Mouse (Mus musculus) ES-Bruce4 (cell line): ENCODE measurements around the gene Hoxc10. TPM values are rescaled to one million over a fixed set of nuclear protein-coding genes. Genes with fewer than 3 reads are reported as not detected.

Experiments
- H3K27ac ChIP-seq: 2 replicates; pipeline ENCODE4 v1.5.1; 2012; ENCODE audit warnings: low read length, inconsistent platforms; ENCODE audit not compliant: insufficient read depth
- H3K27me3 ChIP-seq: 2 replicates; pipeline ENCODE4 v1.6.1; 2012; ENCODE audit warnings: mild to moderate bottlenecking, low read length, inconsistent platforms; ENCODE audit not compliant: control insufficient read depth, poor library complexity, insufficient read depth, severe bottlenecking
- H3K36me3 ChIP-seq: 2 replicates; pipeline ENCODE4 v1.6.1; 2012; ENCODE audit warnings: inconsistent platforms, mild to moderate bottlenecking, low read length, moderate library complexity; ENCODE audit not compliant: control insufficient read depth, poor library complexity, insufficient read depth, severe bottlenecking
- H3K4me1 ChIP-seq: one replicate; pipeline ENCODE4 v1.8.1; 2011; ENCODE audit warnings: low read length; ENCODE audit not compliant: control insufficient read depth, insufficient read depth
- H3K4me3 ChIP-seq: 2 replicates; pipeline ENCODE4 v1.5.1; 2011; ENCODE audit warnings: low read depth, mild to moderate bottlenecking, low read length
- H3K9ac ChIP-seq: 2 replicates; pipeline ENCODE4 v1.6.1; 2012; ENCODE audit warnings: low read depth, mild to moderate bottlenecking, inconsistent platforms; ENCODE audit not compliant: poor library complexity, severe bottlenecking
- H3K9me3 ChIP-seq: replicated peaks from 2 replicates; pipeline ENCODE4 v1.6.1; 2012; ENCODE audit warnings: mild to moderate bottlenecking, low read length, inconsistent platforms; ENCODE audit not compliant: control insufficient read depth, poor library complexity, insufficient read depth, severe bottlenecking
- CTCF ChIP-seq: IDR thresholded peaks from one replicate; pipeline ENCODE4 v1.8.1; 2011; ENCODE audit warnings: low read depth, low read length
- EP300 ChIP-seq: IDR thresholded peaks from 2 replicates; pipeline ENCODE4 v1.6.1; 2011; ENCODE audit warnings: low read depth, low read length; ENCODE audit not compliant: insufficient read depth
- POLR2A ChIP-seq: IDR thresholded peaks from one replicate; pipeline ENCODE4 v1.8.1; 2011; ENCODE audit warnings: low read length; ENCODE audit not compliant: insufficient read depth
- polyA plus RNA-seq: library from polyadenylated mRNA; stranded (reverse); fragments of >200 nt; gene quantifications from 2 replicates; pipeline ENCODE4 v1.2.4, GENCODE M21; 2011; ENCODE audit warnings: low read depth; ENCODE audit not compliant: missing spikeins, insufficient read depth, insufficient read length

The Hoxc10 gene
- polyA plus RNA-seq, 1 experiment = not detected

DNA sequence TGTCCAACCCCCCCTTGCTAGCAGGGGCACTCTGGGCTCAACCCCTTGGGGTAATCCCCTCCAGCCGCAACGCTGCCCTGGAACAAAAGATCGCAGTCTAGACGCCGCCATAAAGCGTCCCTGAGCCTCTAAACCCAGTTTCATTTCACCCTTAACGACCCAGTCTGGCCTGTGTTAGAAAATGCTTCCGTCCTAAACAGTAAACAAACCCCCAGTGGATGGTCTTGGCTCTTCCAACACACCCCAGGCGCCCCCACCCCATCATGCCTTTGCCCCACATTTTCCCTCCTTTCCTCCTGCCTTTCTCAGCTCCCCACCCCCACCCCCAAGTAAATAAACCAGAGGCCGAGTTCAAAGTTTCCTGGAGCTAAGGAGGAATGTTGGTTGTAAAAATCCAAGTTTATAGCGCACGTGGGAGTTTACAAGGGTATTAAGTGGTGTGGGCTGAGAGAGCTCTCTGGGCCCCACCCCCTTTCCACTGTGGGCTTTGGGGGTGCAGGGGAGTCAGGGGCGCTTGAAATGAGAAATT is 6.9 kb upstream of the Hoxc10 start:
- peaks cover 64% of the 10 kb centered on the region for H3K27me3 ChIP-seq
- no peaks in the 10 kb centered on the region for H3K9me3 ChIP-seq
- H3K27ac ChIP-seq = no peak overlapping the region
- no peaks in the 10 kb centered on the region for H3K4me1 ChIP-seq
- no peak for TF ChIP-seq CTCF
- TF ChIP-seq POLR2A = no peak
- no peak for TF ChIP-seq EP300
- H3K9ac ChIP-seq = no peak overlapping the region
- no peak overlapping the region for H3K4me3 ChIP-seq
- no peaks in the 10 kb centered on the region for H3K36me3 ChIP-seq

DNA sequence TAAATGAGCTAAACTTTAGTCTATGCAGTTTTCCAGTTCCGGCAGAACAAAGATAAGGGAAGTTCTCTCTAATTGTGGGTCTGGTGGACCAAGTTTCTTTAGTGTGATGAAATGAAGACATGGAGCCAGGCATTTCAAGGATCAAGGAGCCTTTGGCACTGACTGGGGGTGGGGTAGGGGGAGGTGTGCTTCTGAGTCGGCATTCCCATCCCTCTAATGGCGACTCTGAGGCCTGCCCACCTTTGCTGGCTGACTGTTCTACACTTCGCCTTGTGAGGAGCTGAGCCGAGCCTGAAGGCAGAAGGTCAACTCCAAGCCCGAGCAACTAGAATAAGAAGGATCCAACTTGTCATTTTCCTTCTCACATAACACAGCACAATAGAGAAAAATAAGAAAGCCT is 4.9 kb upstream of the Hoxc10 start:
- no peaks in the 10 kb centered on the region for H3K9me3 ChIP-seq
- H3K9ac ChIP-seq = no peak overlapping the region
- TF ChIP-seq CTCF (no peak), EP300 (no peak), POLR2A (no peak)
- H3K4me1 ChIP-seq = no peaks in the 10 kb centered on the region
- peaks cover 58% of the 10 kb centered on the region for H3K27me3 ChIP-seq
- H3K36me3 ChIP-seq = no peaks in the 10 kb centered on the region
- H3K27ac ChIP-seq = no peak overlapping the region
- no peak overlapping the region for H3K4me3 ChIP-seq

DNA sequence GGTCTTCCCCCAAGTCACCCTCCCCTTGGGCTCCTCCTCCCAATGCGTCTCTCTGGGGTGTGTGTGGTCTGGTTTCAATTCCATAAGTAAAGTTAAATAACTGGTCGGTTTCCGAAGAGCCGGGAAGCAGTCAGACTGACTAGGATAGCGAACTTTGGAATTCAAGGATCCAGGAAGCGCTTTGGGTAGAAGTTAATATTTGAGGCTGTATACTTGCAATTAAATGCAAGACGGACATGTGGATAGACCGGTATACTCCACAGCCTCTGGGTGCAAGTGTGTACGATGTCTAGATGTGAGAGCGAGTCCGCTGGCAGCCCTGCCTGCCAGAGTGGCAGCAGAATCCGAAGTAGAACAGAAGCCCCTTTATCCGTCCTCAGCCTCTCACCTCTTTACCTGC is 4.1 kb upstream of the Hoxc10 start:
- TF ChIP-seq EP300 (no peak), POLR2A (no peak), CTCF (no peak)
- Histone ChIP-seq H3K4me3 (no peak overlapping the region), H3K36me3 (no peaks in the 10 kb centered on the region), H3K27me3 (peaks cover 51% of the 10 kb centered on the region), H3K4me1 (no peaks in the 10 kb centered on the region), H3K9ac (no peak overlapping the region), H3K9me3 (no peaks in the 10 kb centered on the region), H3K27ac (no peak overlapping the region)

DNA sequence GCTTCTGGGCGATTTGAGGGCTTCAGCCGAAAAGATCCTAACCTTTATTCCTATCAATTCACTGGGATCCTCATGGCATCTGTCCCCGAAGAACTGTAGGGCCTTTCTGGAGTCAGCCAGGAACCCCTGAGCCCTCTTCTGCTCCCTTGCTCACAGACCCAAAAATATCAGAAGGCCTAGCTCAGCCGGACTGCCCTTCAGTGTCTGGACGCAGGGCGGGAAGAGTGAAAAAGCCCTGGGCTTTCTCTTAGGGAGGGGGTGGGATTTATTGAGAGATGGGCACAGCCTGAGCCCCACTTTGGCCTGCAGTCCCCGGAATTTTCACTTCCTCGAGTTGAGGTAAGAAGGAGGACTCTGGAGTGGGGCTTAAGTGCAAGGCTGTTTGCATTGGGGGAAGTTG is 3.3 kb upstream of the Hoxc10 start:
- Histone ChIP-seq H3K4me3 (no peak overlapping the region), H3K36me3 (no peaks in the 10 kb centered on the region), H3K27me3 (peaks cover 46% of the 10 kb centered on the region), H3K4me1 (no peaks in the 10 kb centered on the region), H3K27ac (no peak overlapping the region), H3K9me3 (no peaks in the 10 kb centered on the region), H3K9ac (no peak overlapping the region)
- TF ChIP-seq EP300 (no peak), CTCF (no peak), POLR2A (no peak)

DNA sequence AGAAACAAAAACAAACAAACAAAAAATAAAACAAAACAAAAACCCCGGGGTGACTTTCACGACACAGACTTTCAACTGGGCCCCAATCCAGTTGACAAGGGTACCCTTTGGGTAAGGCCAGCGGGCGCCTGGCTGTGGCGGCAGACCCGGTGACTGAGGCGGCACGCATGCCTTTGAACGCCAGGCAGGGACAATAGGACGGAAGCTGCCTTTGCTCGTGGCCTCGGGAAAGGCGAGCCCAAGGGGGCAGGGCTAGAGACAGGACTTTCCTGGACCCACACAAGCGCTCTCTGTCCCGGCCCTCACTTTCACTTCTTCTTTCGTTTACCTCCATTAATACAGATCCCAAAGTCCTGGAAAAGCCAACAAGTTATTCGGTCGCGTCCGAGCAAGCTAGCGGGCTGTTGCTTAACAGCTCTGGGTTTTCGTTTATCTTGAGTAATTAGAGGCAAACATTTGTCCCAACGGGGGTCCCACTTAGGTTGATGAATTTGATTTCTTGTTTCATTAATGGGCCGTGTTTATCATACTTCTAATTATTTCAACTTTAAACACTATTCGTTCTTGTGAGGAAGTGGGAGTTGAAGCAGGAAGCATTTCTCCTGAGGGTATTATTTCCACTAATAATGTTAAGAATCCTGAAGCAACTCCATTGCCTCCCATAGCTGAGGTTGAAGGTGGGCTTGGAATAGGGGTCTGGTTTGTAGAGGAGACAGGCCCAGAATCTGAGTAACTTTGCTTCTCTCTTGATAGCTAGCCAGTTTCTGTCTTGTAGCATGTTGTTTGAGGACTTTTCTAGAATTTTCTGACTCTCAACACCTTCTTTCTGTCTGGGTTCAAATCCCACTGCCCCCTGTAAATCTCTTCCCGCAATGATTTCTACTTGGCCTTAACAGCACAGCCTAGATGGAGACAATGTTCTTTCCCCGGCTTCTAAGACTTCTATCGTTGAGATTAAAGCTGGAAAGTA is 2.6 kb upstream of the Hoxc10 start:
- Histone ChIP-seq H3K9me3 (no peaks in the 10 kb centered on the region), H3K27ac (no peak overlapping the region), H3K4me3 (no peak overlapping the region), H3K4me1 (no peaks in the 10 kb centered on the region), H3K27me3 (peaks cover 51% of the 10 kb centered on the region), H3K36me3 (no peaks in the 10 kb centered on the region), H3K9ac (no peak overlapping the region)
- TF ChIP-seq CTCF = no peak
- TF ChIP-seq POLR2A = no peak
- no peak for TF ChIP-seq EP300
